Mouse (Mus musculus) brown adipose tissue, adult 24 weeks (tissue): ENCODE results near the gene Akap2. TPM values are rescaled to one million over a fixed set of nuclear protein-coding genes. Genes with fewer than 3 reads are reported as not detected.
A peak's percentile ranks its signal among the peaks of the same experiment; 100 is the strongest.

Experiments
- H3K27ac ChIP-seq: fragments of 200-500 bp; replicated peaks from 2 replicates; pipeline ENCODE4 v1.5.1; 2012; ENCODE audit warnings: low read depth, mild to moderate bottlenecking, low read length
- H3K4me1 ChIP-seq: fragments of 200-500 bp; 2 replicates; pipeline ENCODE4 v1.6.1; 2012; ENCODE audit warnings: low read length, mixed read lengths; ENCODE audit not compliant: control insufficient read depth, insufficient read depth, insufficient read length
- H3K4me3 ChIP-seq: fragments of 200-500 bp; 2 replicates; pipeline ENCODE4 v1.5.1; 2012; ENCODE audit warnings: low read depth, mild to moderate bottlenecking, low read length, moderate library complexity; ENCODE audit not compliant: insufficient read depth
- polyA plus RNA-seq: library from polyadenylated mRNA; stranded (reverse); fragments of >200 nt; gene quantifications from 2 replicates; pipeline ENCODE4 v1.2.4, GENCODE M21; 2012; ENCODE audit not compliant: missing spikeins, insufficient read depth, insufficient read length

The Akap2 gene
- polyA plus RNA-seq, 1 experiment = 30.6 TPM

DNA sequence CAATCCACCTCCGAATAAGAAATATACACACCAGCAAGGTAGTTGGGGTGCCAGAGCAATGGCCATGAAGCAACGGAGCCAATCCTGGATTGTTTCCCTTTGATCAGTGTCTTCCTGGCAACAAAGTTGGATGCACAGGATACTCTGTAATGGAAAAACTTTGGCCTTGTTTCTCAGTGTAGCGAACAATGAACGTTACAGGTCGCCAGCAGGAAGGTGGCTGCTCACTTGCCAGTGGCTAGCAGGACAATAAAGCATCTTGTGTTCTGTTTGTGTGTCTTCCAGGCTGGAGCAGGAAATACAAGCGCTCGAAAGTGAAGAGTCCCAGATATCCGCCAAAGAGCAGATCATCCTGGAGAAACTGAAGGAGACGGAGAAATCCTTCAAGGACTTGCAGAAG, 29.3 kb upstream of the Akap2 start:
- Histone ChIP-seq H3K4me1 (peaks cover 12% of the 10 kb centered on the region), H3K4me3 (no peak overlapping the region), H3K27ac (peak overlapping the region; percentile 77)

DNA sequence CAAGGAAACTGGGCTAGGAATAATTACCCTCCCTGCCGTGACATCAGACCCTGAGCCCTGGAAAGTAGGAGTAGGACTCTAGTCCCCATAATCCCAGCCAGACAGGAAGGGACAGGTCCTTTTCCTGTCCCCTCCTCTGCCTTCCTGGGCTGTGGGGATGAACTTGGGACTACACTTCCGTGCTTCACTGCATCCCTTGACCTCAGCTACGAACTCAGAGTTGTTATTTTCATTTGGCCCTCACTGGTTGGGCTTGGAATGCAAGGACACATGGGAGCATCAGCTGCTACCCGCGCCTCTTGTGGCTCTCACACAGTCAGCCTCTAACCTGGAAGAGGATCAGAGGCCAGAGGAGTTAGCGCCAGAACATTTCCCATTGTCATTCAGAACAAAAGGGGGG, 27.5 kb upstream of the Akap2 start:
- peak overlapping the region; percentile 77 for H3K27ac ChIP-seq
- H3K4me3 ChIP-seq = no peak overlapping the region
- H3K4me1 ChIP-seq = peaks cover 21% of the 10 kb centered on the region

DNA sequence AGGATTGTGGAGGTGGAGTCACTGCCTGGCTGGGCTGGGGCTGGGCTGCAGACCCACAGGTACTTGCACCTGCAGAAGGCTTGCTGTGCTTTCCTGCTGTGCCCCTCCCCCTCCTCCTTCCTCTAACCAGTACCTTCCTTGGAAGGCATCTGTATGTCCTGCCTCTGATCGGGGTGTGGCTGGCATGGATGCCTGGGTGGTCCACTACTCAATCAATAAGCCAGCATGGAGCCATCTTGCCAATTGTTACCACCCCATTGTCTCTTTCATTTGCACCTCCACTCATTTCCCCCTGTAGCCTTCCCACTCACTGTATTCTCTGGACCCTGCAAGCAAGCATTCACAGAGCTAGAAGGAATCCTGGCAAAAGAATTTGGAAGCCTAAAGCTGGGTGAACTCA, 26.7 kb upstream of the Akap2 start:
- Histone ChIP-seq H3K27ac (peak overlapping the region; percentile 77), H3K4me1 (peaks cover 21% of the 10 kb centered on the region), H3K4me3 (no peak overlapping the region)

DNA sequence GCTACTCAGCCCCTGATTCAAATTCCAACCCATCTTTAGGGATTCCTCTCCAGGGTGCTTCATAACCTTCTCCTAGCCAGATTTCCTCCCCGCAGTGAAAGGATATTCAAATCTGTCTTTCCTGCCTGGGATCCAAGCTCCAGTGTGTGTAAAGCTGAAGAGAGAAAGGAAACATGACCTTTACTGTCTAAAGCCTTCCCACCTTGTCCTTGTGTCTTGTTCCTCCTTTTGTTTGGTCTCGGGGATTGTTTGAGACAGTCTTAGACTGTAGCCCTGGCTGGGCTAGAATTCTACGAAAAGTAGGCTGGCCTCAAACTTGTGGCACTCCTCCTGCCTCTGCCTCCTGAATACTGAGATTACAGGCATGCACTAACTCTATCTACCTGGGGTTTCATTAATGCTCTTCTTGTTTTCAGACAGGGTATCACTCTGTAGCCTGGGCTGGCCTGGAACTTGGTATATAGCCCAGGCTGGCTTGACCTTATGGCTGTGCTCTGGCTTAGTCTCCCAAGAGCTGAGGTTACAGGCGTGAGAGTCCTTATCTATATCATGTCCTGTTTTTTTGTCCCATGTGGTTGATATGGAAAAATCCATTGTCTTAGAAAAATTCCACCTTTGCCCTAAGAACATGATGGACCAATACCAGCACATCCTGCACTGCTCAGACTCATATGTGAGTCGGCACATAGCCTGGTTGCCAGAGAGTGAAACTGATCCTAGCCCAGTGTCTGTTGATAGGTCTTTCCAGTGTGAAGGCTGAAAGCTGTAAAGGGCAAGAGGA, 22.9 kb upstream of the Akap2 start:
- H3K27ac ChIP-seq = peak overlapping the region; percentile 95
- no peak overlapping the region for H3K4me3 ChIP-seq
- peaks cover 14% of the 10 kb centered on the region for H3K4me1 ChIP-seq

DNA sequence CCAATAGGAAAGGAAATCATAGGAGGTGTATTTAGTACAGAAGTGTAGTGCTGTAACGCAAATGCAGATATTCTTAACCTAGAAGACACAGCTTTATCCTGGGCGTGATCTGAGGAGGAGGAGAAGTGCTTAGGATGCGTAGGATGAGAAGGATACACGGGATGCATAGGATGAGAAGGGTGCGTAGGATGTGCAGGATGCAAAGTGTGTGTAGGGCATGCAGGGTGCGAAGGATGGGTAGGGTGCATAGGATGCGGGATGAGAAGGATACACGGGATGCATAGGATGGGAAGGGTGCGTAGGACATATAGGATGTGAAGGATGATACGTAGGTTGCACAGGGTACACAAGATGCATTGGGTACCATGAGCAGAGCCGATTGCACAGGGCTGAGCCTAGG, 20.5 kb upstream of the Akap2 start:
- Histone ChIP-seq H3K4me3 (no peak overlapping the region), H3K27ac (no peak overlapping the region), H3K4me1 (peaks cover 9% of the 10 kb centered on the region; the same call in 1 of the 2 replicates)

DNA sequence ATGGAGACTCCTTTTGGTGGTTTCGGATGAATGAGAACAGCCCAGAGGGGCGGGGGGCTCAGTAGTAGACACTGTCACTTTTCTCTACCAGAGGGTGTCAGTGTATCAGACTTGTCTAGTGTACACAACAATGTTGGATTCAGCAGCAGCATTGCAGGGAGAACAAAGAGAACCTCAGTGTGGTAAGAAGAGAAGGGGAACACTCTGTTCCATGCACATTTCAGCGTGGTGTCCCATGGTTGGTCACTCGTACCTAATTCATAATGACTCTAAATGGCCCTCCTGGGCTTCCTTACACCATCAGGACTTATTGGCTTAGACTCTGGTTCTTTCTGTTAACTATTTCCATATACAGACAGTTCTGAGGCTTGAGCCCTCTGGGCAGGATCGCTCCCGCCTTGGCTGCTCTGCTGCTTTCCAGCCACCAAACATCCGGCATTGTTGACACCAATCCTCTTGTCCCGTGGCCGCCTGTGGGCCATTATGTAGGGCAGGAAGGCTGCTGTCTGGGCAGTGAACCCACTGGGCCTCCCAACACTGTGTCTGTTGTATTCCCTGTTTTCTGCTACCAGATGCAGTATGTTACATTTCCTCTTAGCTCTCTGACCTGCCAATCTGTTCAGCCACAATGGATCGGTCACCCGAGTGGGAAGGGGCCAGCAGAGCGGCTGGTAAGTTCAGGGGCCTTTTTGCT, 19.4 kb upstream of the Akap2 start:
- no peak overlapping the region for H3K4me3 ChIP-seq
- peaks cover 9% of the 10 kb centered on the region; the same call in 1 of the 2 replicates for H3K4me1 ChIP-seq
- no peak overlapping the region for H3K27ac ChIP-seq

DNA sequence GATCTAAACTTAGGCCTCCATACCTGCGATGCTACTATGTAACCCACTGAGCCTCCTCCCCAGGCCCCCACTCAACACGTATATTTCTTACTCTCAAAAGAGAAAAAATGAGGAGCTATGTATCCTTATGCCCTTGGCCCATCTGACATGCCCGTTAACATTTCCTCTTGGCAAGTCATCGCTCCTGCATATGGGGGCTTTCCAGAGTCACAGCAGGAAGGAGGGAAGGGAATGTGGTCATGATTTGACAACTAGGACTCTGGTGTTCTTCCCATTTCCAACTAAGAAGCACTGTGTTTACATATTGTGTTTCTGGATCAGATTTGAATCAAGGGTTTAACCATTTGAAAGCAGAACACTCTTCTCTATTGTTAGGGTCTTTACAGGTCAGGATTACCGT, 15.9 kb upstream of the Akap2 start:
- Histone ChIP-seq H3K4me3 (no peak overlapping the region), H3K27ac (no peak overlapping the region), H3K4me1 (no peaks in the 10 kb centered on the region)

DNA sequence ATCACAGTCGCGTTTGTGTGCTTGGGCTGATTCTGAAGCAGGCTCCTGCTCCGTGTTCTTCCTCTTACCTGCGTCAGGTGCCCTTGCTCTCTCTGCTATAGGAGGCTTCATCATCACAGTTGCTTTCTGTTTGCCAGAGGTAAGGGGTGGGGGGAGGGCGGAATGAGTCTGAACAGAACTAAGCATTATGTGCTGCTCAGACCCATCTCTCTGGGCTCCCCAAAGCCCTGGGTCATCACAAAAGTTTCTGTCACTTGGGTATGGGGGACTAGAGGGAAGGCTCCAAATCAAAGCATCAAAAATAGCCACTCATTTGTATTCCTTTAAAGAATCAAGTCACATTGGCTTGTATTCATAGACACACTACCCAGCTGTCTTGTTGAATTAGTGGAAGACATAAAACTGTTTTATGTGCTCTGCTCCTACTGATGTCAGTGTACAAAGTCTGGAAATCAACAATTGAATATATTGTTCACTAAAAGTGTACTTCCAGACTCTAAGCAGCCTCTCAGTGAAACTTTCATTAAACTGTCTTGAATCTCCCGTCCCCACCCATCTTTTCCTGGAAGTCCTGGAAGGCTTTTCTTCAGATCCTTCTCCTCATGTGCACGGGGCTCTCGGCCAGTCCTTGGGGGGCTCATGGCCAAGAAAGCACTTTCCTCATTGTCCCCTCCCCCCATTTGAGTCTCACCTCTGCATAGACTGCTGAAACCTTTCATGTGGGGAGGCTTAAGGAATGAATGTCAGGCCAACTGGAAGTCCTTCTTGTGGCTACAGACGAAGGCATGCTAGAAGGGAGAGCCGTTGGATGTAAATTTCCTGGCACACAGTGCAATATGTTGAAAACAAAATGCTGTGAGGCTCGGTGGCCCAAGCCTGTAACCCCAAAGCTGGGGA, 13.6 kb upstream of the Akap2 start:
- H3K27ac ChIP-seq = no peak overlapping the region
- no peak overlapping the region for H3K4me3 ChIP-seq
- no peaks in the 10 kb centered on the region for H3K4me1 ChIP-seq

DNA sequence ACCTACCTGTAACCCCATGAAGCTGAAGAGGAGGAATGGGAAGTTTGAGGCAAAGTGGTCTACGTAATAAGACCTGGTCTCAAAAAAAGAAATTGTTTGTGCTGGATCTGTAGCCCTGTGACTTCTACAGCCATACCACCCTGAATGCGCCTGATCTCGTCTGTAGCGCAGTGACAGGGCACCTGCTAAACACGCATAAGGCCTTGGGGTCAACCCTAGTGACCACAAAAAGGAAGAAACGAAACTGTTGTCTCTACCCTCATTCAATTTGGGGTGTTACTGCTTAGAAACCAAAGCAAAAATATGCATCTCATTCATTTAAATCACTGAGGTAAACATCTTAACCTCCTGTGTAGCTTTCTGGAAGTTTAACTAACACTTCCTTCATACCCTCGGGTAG, 12.9 kb upstream of the Akap2 start:
- H3K4me3 ChIP-seq = no peak overlapping the region
- no peak overlapping the region for H3K27ac ChIP-seq
- H3K4me1 ChIP-seq = no peaks in the 10 kb centered on the region

DNA sequence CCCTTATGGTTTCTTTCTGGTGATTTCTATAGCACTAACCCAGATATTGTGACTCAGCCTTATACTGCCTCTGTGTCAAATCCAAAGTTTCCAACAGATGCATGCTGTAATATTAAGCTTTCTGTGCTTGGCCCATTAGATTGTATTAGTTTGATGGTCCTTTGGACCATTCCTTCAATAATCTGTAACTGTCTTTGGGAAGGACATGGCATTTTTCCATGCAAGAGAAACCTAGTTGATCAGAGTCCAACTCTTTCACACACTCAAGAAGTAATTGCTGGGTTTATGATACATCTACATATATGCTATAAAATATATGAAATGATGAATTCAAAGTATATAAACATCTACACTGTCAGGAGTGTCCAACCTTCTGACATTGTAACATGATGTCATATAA, 1.6 kb upstream of the Akap2 start:
- no peak overlapping the region for H3K27ac ChIP-seq
- peaks cover 6% of the 10 kb centered on the region; the same call in 1 of the 2 replicates for H3K4me1 ChIP-seq
- H3K4me3 ChIP-seq = no peak overlapping the region

DNA sequence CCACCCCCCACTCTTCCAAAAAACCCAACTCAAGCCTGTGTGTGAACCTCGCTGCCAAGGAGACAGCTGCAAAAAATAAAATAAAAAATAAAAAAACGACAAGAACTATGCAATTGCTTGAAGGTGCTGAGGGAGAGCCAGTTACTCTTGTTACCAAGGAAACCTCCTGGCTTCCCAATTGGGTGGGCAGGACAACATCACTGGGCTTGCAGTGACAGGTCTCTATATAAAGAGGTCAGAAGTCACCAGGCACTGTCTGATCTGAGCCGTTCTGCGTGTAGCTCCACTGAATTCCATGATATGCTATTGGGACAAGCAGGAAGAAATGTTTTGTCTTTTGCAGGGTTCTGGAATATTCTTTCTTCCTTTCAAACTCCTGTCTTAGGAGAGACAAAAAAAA, 722 bp upstream of the Akap2 start:
- Histone ChIP-seq H3K27ac (no peak overlapping the region), H3K4me3 (no peak overlapping the region), H3K4me1 (peaks cover 8% of the 10 kb centered on the region; the same call in 1 of the 2 replicates)

DNA sequence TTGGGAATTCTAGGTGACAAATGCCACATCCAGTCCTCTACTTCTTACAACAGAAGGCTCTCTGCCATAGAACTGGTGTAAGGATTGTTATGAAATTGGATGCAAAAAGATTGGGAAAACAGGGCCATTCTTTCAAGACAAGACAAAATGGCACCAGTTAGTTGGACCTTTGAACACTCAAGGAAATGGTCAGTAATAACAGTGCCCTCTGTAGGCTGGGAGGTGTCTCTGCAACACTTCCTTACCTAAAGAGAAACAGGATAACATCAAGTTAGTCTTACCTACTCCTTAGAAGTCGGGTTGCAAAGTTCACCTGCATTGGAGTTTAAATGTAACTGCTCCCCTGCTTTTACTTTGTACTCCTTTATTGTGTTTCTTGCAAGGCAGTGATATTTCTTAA, 1.9 kb downstream of the Akap2 start:
- Histone ChIP-seq H3K27ac (no peak overlapping the region), H3K4me1 (peaks cover 8% of the 10 kb centered on the region; the same call in 1 of the 2 replicates), H3K4me3 (no peak overlapping the region)

DNA sequence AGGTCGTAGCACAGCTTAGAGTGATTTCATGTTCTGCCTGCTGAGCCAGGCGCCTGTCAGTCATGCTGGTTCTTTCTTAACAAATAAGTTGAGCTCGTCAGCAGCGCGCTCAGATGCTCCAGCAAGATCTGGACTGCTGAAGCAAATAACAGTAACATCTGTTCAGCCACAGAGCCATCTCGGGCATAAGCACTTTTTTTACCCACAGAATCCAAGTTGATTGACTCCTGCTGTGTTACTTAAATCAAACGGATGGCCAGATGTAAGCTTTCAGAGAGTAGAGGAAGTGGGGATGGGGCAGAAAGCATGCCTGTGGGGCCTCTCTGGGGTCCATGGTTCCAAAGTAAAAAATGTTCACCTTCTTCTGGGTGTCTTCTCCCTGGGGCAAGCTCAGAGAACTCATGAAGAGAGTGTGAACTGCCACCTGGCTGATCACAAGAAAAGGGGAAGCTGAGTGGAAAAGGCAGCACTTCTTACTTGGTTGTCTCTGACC, 3.5 kb downstream of the Akap2 start:
- peaks cover 10% of the 10 kb centered on the region; the same call in 1 of the 2 replicates for H3K4me1 ChIP-seq
- no peak overlapping the region for H3K4me3 ChIP-seq
- peak overlapping the region; percentile 38; the same call in 1 of the 2 replicates for H3K27ac ChIP-seq

DNA sequence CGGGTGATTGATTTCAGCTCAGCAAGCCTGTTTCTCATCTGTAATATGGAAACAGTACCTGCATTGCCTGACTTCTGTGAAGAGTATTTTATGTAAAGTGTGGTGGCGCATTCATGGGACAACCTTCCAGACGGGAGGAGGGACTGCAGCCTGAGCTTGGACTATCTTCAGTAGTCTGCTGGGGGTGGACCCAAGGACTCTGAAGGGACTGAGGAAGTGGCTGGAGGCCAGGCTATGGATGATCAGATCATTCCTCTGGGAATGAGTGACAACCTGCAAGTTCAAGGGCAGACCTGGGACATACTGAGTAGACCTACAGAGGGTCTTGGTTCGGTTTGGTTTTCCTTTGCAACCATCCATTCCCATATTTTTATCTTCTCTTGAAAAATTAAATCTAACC, 4.8 kb downstream of the Akap2 start:
- H3K4me1 ChIP-seq = peaks cover 9% of the 10 kb centered on the region; the same call in 1 of the 2 replicates
- no peak overlapping the region for H3K27ac ChIP-seq
- H3K4me3 ChIP-seq = no peak overlapping the region

DNA sequence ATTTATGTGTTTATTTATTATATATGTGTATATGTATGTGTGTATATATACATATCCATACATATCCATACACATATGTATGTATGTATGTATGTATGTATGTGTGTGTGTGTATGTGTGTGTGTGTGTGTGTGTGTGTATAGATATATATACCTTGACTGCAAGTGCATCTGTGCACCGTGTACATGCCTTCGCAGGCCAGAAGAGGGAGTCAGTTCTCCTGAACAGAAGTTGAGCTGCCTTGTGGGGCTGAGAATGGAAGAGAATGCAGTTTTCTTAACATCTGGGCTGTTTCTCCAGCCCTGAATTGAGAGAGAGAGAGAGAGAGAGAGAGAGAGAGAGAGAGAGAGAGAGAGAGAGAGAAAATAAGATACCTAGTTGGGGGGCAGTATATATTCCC, 6.2 kb downstream of the Akap2 start:
- H3K4me3 ChIP-seq = no peak overlapping the region

More for the DNA sequence above, 6.2 kb downstream of the Akap2 start:
- H3K27ac ChIP-seq = no peak overlapping the region
- peaks cover 21% of the 10 kb centered on the region for H3K4me1 ChIP-seq
